Mouse (Mus musculus) stomach, postnatal 0 days (tissue): Measurements from ENCODE around the gene Rsg1. TPM values are rescaled to one million over a fixed set of nuclear protein-coding genes. Genes with fewer than 3 reads are reported as not detected.
A peak's percentile ranks its signal among the peaks of the same experiment; 100 is the strongest.

ENCODE experiments used
- ATAC-seq: fragments of 200-750 bp; cut with Nextera tagmentation; 2 replicates; pipeline ENCODE4 v1.8.0; 2017; ENCODE audit not compliant: low FRiP score, low TSS enrichment
- DNase-seq: peaks from one replicate; pipeline ENCODE4 v3.0.0-alpha.2; 2016; ENCODE audit warnings: low spot score
- H3K27ac ChIP-seq: fragments of 300-500 bp; sonication (generic); replicated peaks from 2 replicates; pipeline ENCODE4 v1.5.1; 2014; ENCODE audit warnings: mild to moderate bottlenecking, control low read depth
- H3K27me3 ChIP-seq: fragments of 300-500 bp; sonication (generic); 2 replicates; pipeline ENCODE4 v1.6.1; 2014; ENCODE audit warnings: low read length; ENCODE audit not compliant: control insufficient read depth, insufficient read depth
- H3K36me3 ChIP-seq: fragments of 300-500 bp; sonication (generic); 2 replicates; pipeline ENCODE4 v1.6.1; 2014; ENCODE audit warnings: low read length, mixed read lengths; ENCODE audit not compliant: control insufficient read depth, insufficient read depth
- H3K4me1 ChIP-seq: fragments of 300-500 bp; sonication (generic); replicated peaks from 2 replicates; pipeline ENCODE4 v1.6.1; 2014; ENCODE audit warnings: antibody characterized with exemption; ENCODE audit not compliant: control insufficient read depth, insufficient read depth
- H3K4me2 ChIP-seq: fragments of 300-500 bp; sonication (generic); replicated peaks from 2 replicates; pipeline ENCODE4 v1.6.1; 2014; ENCODE audit warnings: low read depth, mild to moderate bottlenecking, control low read depth, moderate library complexity
- H3K4me3 ChIP-seq: fragments of 300-500 bp; sonication (generic); 2 replicates; pipeline ENCODE4 v1.5.1; 2014; ENCODE audit warnings: low read depth, low read length, control low read depth
- H3K9ac ChIP-seq: fragments of 300-500 bp; sonication (generic); 2 replicates; pipeline ENCODE4 v1.6.1; 2014; ENCODE audit warnings: mild to moderate bottlenecking, low read length, control low read depth, mixed read lengths
- H3K9me3 ChIP-seq: fragments of 300-500 bp; sonication (generic); 2 replicates; pipeline ENCODE4 v1.6.1; 2016; ENCODE audit warnings: low read length; ENCODE audit not compliant: control insufficient read depth
- CTCF ChIP-seq: IDR thresholded peaks from 2 replicates; pipeline ENCODE4 v1.5.1; 2016; ENCODE audit warnings: antibody characterized with exemption, low read depth, mild to moderate bottlenecking, moderate library complexity
- EP300 ChIP-seq: optimal IDR thresholded peaks from 2 replicates; pipeline ENCODE3; 2016; ENCODE audit warnings: antibody characterized with exemption
- WGBS: fragments of 180-500 bp; shearing (Covaris S2); extraction: QIAGEN DNeasy Blood & Tissue Kit; methylation state at CpG from one replicate; pipeline ENCODE4 v1.1.7; 2014; 5-methylcytosine and 5-hydroxymethylcytosine counted together
- polyA plus RNA-seq: library from polyadenylated mRNA; unstranded; fragments of >200 nt; fragmentation: Nextera tagmentation; extraction: Ambion mirVana; gene quantifications from 2 replicates; pipeline ENCODE4 v1.2.1, GENCODE M21; 2015

Rsg1 gene
- polyA plus RNA-seq, 1 experiment from 2014 or later = 2.3 TPM

DNA sequence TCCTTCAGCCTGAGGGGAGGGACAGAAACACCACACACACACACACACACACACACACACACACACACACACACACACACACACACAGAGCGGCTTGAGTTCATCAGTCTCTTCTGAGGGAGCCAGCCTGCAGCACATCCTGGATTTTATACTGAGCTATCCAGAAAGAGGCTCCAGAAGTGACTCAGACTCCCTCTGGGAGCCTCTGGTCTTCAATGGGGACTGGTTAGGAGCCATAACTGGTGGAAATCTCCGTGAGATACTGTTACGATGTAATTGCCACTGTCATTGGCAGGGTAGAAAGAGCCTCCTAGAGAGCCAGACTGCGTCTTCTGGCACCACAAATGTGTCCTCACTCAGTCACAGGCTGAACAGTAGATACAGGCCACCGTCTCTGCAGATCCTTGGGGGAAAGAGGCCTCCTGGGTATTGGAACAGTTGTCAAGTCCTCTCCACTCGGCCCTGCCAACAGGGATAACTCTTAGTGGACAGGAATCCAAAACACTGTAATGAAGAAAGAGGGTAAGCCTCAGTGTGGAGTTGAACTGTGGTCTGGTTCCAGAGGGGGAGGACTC, 21.9 kb downstream of the Rsg1 start:
- Histone ChIP-seq H3K4me3 (no peak overlapping the region), H3K4me1 (0 out of 2 replicates have a peak, but pooled peaks cover 3% of the 10 kb centered on the region), H3K27me3 (no peaks in the 10 kb centered on the region), H3K36me3 (no peaks in the 10 kb centered on the region), H3K27ac (no peak overlapping the region), H3K9ac (no peak overlapping the region), H3K9me3 (no peaks in the 10 kb centered on the region), H3K4me2 (no peak overlapping the region)
- WGBS = 70% methylated on average over 6 of the region's 6 CpGs
- TF ChIP-seq EP300 (no peak), CTCF (no peak)
- no peak for ATAC-seq
- DNase-seq = no peak

DNA sequence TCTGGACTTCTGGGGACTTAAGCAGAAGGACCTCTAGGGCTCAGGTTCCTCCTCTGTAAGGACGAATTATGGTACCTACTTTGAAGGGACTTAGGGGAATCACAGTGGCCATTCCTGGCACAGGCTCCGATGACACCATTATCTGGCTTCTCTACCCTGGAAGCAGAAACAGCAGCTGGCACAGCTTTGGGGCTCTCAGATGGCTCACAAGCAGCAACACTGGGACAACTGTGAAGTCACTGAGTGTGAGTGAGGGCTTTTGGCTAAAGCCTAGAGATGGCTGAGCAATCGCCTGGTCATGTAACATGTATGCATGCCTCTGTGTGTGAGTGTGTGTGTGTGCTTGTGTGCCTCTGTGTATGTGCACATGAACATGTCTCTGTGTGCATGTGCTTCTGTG, 23.1 kb downstream of the Rsg1 start:
- DNase-seq (no peak), ATAC-seq (no peak)
- Histone ChIP-seq H3K27ac (no peak overlapping the region), H3K27me3 (no peaks in the 10 kb centered on the region), H3K9me3 (no peaks in the 10 kb centered on the region), H3K4me1 (peaks cover 8% of the 10 kb centered on the region; the same call in 1 of the 2 replicates), H3K9ac (no peak overlapping the region), H3K36me3 (no peaks in the 10 kb centered on the region), H3K4me2 (no peak overlapping the region), H3K4me3 (no peak overlapping the region)
- no peak for TF ChIP-seq EP300
- no peak for TF ChIP-seq CTCF
- 69% methylated on average over 3 of the region's 3 CpGs for WGBS

DNA sequence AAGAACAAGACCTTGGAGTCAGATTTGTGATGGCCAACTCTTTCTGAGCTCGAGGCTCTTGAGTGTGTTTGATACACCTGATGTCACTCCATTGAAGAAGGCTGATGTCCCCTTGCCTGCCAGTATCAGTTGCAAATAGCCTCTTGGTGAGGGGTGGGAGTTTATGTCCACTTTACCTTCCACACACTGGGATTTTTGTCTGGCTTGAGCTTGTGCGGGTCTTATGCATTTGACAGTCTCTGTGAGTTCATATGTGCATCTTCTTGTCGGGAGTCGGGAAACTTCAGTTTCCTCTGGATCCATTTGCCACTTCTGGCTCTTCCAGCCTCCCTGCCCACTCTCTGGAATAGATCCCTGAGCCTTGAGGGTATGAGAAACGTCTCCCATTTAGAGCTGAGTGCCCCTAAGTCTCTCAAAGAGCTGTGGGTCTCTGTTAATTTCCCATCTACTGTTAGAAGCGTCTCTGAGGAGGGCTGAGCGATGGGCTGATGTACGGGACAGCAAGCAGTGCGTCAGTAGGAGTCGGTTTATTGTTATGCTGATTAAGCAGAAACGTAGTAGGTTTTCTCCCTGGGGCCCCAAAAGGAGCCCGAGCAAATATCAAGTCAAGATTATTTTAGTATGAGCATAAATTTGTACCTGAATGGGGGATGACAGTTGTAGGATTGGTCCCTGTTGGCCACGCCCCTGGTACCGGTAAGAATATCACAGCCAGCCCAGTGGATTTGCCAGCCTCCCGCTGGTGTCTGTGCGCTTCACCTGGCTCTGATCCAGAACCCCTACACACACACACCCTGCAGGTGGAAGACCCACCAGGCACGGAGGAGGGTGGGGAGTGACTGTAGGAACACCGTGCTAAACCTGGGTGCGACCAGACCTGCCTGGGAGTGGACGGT, 25.0 kb downstream of the Rsg1 start:
- TF ChIP-seq CTCF (no peak), EP300 (no peak)
- DNase-seq (no peak), ATAC-seq (no peak)
- peak overlapping the region; percentile 82 for H3K27ac ChIP-seq
- H3K4me2 ChIP-seq = peak overlapping the region; percentile 70
- H3K4me1 ChIP-seq = peaks cover 11% of the 10 kb centered on the region; the same call in 1 of the 2 replicates
- H3K4me3 ChIP-seq = peak overlapping the region; percentile 38
- no peaks in the 10 kb centered on the region for H3K27me3 ChIP-seq
- no peaks in the 10 kb centered on the region for H3K9me3 ChIP-seq
- H3K9ac ChIP-seq = peak overlapping the region; percentile 43
- no peaks in the 10 kb centered on the region for H3K36me3 ChIP-seq
- WGBS = 8% methylated on average over 20 of the region's 20 CpGs

DNA sequence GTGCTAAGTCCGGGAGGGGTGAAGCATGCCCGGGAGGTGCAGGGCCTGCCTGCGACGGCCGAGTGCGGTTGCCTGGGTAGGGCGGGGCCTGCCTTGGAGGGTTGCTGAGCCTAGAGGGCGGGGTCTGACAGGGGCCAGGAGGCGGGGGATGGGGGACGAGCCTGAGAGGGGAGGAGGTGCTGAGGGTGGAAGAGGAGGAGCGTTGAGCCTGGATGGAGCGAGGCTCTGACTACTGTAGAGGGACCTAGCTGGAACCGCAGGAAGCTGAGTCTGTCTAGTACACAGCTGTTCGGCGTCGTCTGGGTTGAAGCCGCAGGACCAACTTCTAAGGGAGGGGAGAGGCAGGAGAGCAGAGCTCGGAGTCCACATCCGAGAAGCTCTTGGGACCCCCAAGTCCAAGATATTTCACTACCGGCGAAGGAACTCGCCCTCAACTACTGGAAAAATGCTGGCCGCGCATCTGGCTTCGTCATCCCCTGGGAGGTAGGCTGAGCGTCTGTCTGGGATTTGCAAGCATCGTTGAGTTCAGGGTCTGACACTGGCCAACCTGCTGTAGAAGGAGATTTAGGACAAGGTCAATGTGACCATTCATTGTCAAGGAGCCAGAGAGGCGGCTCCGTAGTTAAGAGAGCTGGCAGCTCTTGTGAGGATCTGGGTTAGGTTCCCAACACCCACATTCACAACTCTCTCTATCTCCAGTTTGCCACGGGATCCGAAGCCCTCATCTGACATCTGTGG, 25.8 kb downstream of the Rsg1 start, which contains the start of gene Arhgef19:
Gene Arhgef19, plus strand, starts transcription at position 112 of the 738 bp plus-strand sequence.
- peak within 1 kb of the TSS; percentile 82 for H3K27ac ChIP-seq
- no peaks in the 10 kb centered on the region for H3K27me3 ChIP-seq
- H3K9me3 ChIP-seq = no peaks in the 10 kb centered on the region
- H3K36me3 ChIP-seq = no peaks in the 10 kb centered on the region
- peaks cover 11% of the 10 kb centered on the region for H3K4me1 ChIP-seq
- H3K9ac ChIP-seq = peak within 1 kb of the TSS; percentile 51
- H3K4me2 ChIP-seq = peak within 1 kb of the TSS; percentile 70
- ATAC-seq = peak; percentile 92
- DNase-seq = peak; percentile 97
- TF ChIP-seq CTCF (peak; percentile 19; the same call in 1 of the 2 replicates), EP300 (no peak)
- 1% methylated on average over 31 of the region's 31 CpGs for WGBS
- H3K4me3 ChIP-seq = peak within 1 kb of the TSS; percentile 38

DNA sequence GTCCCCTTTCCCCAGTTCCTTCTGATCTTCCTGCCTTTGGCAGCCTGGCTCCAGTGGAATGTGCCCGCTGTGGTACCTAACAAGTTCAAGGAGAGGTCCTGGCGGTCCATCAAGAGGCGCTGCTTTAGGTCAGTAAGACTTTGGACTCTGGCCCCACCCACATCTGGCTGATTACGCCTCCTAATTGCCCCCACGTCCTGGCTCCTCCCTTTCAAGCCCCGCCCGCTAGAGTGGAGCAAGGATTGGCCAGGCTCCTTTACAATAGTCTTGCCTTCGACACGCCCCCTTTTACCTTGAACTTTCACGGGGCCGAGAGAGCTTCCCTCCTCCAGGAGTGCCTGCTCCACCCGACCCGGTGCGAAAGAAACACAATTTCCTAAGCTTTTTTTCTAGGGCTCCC, 26.9 kb downstream of the Rsg1 start:
- no peaks in the 10 kb centered on the region for H3K27me3 ChIP-seq
- no peaks in the 10 kb centered on the region for H3K36me3 ChIP-seq
- H3K4me1 ChIP-seq = peaks cover 15% of the 10 kb centered on the region
- H3K4me3 ChIP-seq = no peak overlapping the region
- H3K27ac ChIP-seq = peak overlapping the region; percentile 78
- TF ChIP-seq CTCF = no peak
- no peak for TF ChIP-seq EP300
- ATAC-seq (peak; percentile 74), DNase-seq (peak; percentile 96)
- WGBS = 4% methylated on average over 14 of the region's 14 CpGs
- peak overlapping the region; percentile 70 for H3K4me2 ChIP-seq
- H3K9me3 ChIP-seq = no peaks in the 10 kb centered on the region
- no peak overlapping the region for H3K9ac ChIP-seq
